ENCODE assay signal across 8 mouse cellular contexts in the genomic region with DNA sequence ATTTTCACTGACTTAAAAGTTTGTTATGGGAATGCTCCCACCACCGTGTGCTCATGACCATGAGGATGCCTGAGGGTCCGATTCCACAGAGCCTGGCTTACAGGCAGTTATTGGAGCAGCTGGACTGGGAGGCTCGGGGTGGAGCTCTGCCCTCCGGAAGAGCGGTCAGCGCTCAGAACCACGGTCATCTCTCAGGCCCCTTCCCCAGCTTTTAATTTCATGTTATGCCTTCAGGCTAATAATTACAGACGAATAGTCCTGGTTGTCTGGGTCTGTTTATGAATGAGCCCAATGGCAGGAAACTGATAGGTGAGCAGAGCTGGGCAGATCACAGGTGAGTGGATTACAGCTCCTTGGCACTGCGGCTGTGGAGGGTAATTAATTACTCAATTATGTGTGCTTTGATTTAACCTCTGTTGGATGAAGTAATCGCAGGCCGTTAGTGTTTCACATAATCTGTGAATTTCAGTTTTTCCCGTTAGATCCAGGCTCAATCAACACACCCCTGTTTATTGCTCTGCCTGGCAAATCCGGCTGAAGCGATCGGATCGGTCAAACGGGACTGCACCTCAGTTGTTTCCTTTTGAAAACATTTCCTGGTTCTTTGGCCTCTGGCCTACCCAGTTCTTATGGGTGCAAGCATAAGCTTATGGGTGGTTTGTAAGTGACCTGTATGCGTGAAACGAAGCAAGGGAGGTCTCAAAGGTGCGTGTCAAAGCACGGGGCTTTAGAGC. TPM values are rescaled to one million over a fixed set of nuclear protein-coding genes. Genes with fewer than 3 reads are reported as not detected.
DNase-seq lines count a peak whose midpoint lies in the region; ATAC-seq and TF ChIP-seq lines count a peak whose summit lies in the region.

No protein-coding gene starts in this region.

- peak overlapping the region; percentile 79 for H3K4me2 ChIP-seq in kidney, embryonic 14.5 days (replicated peaks; ENCODE audit: low read depth, low read length)
- H3K4me2 ChIP-seq in hindbrain, postnatal 0 days (ENCODE audit: low read depth, low read length): peak overlapping the region; percentile 95
- peak overlapping the region; percentile 74 for H3K4me2 ChIP-seq in midbrain, embryonic 11.5 days

- ATAC-seq in kidney, embryonic 14.5 days (ENCODE audit: low FRiP score, low TSS enrichment): peak; percentile 68; the same call in 1 of the 2 replicates
- 0 out of 2 replicates have a peak, but pooled peaks have one; percentile 13 for ATAC-seq in hindbrain, postnatal 0 days
- peak; percentile 31; the same call in 1 of the 2 replicates for ATAC-seq in midbrain, embryonic 11.5 days (ENCODE audit: low FRiP score)
- ATAC-seq in frontal cortex, adult (ENCODE audit: low TSS enrichment): no peak
- no peak for ATAC-seq in megakaryocyte progenitor cell, adult 5-6 weeks (replicated peaks; ENCODE audit: poor library complexity)
- no peak for ATAC-seq in CD4-positive, CD25-positive, alpha-beta regulatory T cell, adult 4 months

- H3K27ac ChIP-seq in kidney, embryonic 14.5 days (ENCODE audit: low read depth, low read length): peak overlapping the region; percentile 100; the same call in 1 of the 2 replicates
- H3K27ac ChIP-seq in hindbrain, postnatal 0 days: peak overlapping the region; percentile 99
- H3K27ac ChIP-seq in midbrain, embryonic 11.5 days (ENCODE audit: low read depth, low read length): peak overlapping the region; percentile 33; the same call in 1 of the 2 replicates

- 4% methylated on average over 21 of the region's 21 CpGs for WGBS in kidney, embryonic 14.5 days
- WGBS in hindbrain, postnatal 0 days: 6% methylated on average over 21 of the region's 21 CpGs
- WGBS in midbrain, embryonic 11.5 days: 12% methylated on average over 21 of the region's 21 CpGs

- TF ChIP-seq CTCF in hindbrain, postnatal 0 days (IDR thresholded peaks at IDR 0.05; ENCODE audit: low read depth): no peak

- H3K36me3 ChIP-seq in kidney, embryonic 14.5 days (ENCODE audit: control insufficient read depth, insufficient read depth, low read length): no peaks in the 10 kb centered on the region; the same call in 1 of the 2 replicates
- no peaks in the 10 kb centered on the region for H3K36me3 ChIP-seq in hindbrain, postnatal 0 days (ENCODE audit: insufficient read depth, low read length)
- H3K36me3 ChIP-seq in midbrain, embryonic 11.5 days (ENCODE audit: control insufficient read depth, insufficient read depth, low read length): no peaks in the 10 kb centered on the region

- peak overlapping the region; percentile 83 for H3K4me3 ChIP-seq in kidney, embryonic 14.5 days (ENCODE audit: low read length)
- peak overlapping the region; percentile 98 for H3K4me3 ChIP-seq in hindbrain, postnatal 0 days (ENCODE audit: low read length)
- peak overlapping the region; percentile 65 for H3K4me3 ChIP-seq in midbrain, embryonic 11.5 days (ENCODE audit: low read depth, low read length)

- no peak for DNase-seq in kidney, adult 11 months
- peak; percentile 22 for DNase-seq in embryo, embryonic 11.5 days (ENCODE audit: low read depth, low spot score)
- DNase-seq in hindbrain, postnatal 0 days (ENCODE audit: low spot score): peak; percentile 51
- DNase-seq in midbrain, embryonic 11.5 days (ENCODE audit: low spot score, missing footprints): peak; percentile 93

- no peaks in the 10 kb centered on the region for H3K27me3 ChIP-seq in kidney, embryonic 14.5 days (ENCODE audit: control insufficient read depth, insufficient read depth, low read length)
- H3K27me3 ChIP-seq in hindbrain, postnatal 0 days (ENCODE audit: insufficient read depth, low read length): no peaks in the 10 kb centered on the region
- no peaks in the 10 kb centered on the region for H3K27me3 ChIP-seq in midbrain, embryonic 11.5 days (ENCODE audit: control insufficient read depth, insufficient read depth, low read length)

- peaks cover 15% of the 10 kb centered on the region; the same call in 1 of the 2 replicates for H3K4me1 ChIP-seq in kidney, embryonic 14.5 days (ENCODE audit: control insufficient read depth, insufficient read depth, low read length)
- peaks cover 14% of the 10 kb centered on the region; the same call in 1 of the 2 replicates for H3K4me1 ChIP-seq in hindbrain, postnatal 0 days (ENCODE audit: insufficient read depth, low read length)
- peaks cover 20% of the 10 kb centered on the region for H3K4me1 ChIP-seq in midbrain, embryonic 11.5 days (ENCODE audit: control insufficient read depth, insufficient read depth, low read length)

- peak overlapping the region; percentile 99 for H3K9ac ChIP-seq in kidney, embryonic 14.5 days (ENCODE audit: low read depth, low read length)
- H3K9ac ChIP-seq in hindbrain, postnatal 0 days (replicated peaks; ENCODE audit: low read length): peak overlapping the region; percentile 58
- H3K9ac ChIP-seq in midbrain, embryonic 11.5 days (ENCODE audit: low read length): peak overlapping the region; percentile 96

- no peaks in the 10 kb centered on the region for H3K9me3 ChIP-seq in kidney, embryonic 14.5 days (ENCODE audit: control insufficient read depth, low read length)
- no peaks in the 10 kb centered on the region for H3K9me3 ChIP-seq in hindbrain, postnatal 0 days (ENCODE audit: low read length)
- H3K9me3 ChIP-seq in midbrain, embryonic 11.5 days (ENCODE audit: control insufficient read depth, low read length): no peaks in the 10 kb centered on the region

RNA-seq across cellular contexts. Expression of gene Zbed3, which starts 3.4 kb away (rescaled TPM):
- 73.0 and 90.4 TPM in 2 replicates for polyA plus RNA-seq in kidney, embryonic 14.5 days (2014; fragmentation: Nextera tagmentation; extraction: Ambion mirVana)
- 20.5 and 24.1 TPM in 2 replicates for total RNA-seq in hindbrain, postnatal 0 days (2014; rRNA removed)
- polyA plus RNA-seq in hindbrain, postnatal 0 days (2015; fragmentation: Nextera tagmentation; extraction: Ambion mirVana): 34.3 and 38.2 TPM in 2 replicates
- 45.7 and 48.5 TPM in 2 replicates for polyA plus RNA-seq in midbrain, embryonic 11.5 days (2014; fragmentation: Nextera tagmentation; extraction: Ambion mirVana)
- total RNA-seq in megakaryocyte progenitor cell, adult 5-6 weeks (2015): 37.9 and 45.4 TPM in 2 replicates
- 7.9 and 8.5 TPM in 2 replicates for total RNA-seq in megakaryocyte progenitor cell, adult 5-6 weeks (2017)
- polyA plus RNA-seq in CD4-positive, CD25-positive, alpha-beta regulatory T cell, adult 4 months (2017; shearing (Covaris generic)): 1 to 10 TPM in 1 of 2 experiments, under 1 TPM in 1; 0.62 to 1.1 TPM

RNA-seq across cellular contexts. Expression of gene Aggf1, which starts 48.4 kb away (rescaled TPM):
- polyA plus RNA-seq in kidney, embryonic 14.5 days (2014; fragmentation: Nextera tagmentation; extraction: Ambion mirVana): 33.4 and 40.2 TPM in 2 replicates
- total RNA-seq in hindbrain, postnatal 0 days (2014; rRNA removed): 23.7 and 28.4 TPM in 2 replicates
- 29.1 and 30.4 TPM in 2 replicates for polyA plus RNA-seq in hindbrain, postnatal 0 days (2015; fragmentation: Nextera tagmentation; extraction: Ambion mirVana)
- 55.1 and 56.5 TPM in 2 replicates for polyA plus RNA-seq in midbrain, embryonic 11.5 days (2014; fragmentation: Nextera tagmentation; extraction: Ambion mirVana)
- 31.9 and 34.5 TPM in 2 replicates for total RNA-seq in megakaryocyte progenitor cell, adult 5-6 weeks (2015)
- total RNA-seq in megakaryocyte progenitor cell, adult 5-6 weeks (2017): 49.5 and 57.0 TPM in 2 replicates
- polyA plus RNA-seq in CD4-positive, CD25-positive, alpha-beta regulatory T cell, adult 4 months (2017; shearing (Covaris generic)): 10 to 100 TPM in 1 of 2 experiments, 1 to 10 TPM in 1; 9.9 to 13.6 TPM

Comparison
In these comparisons a context has a peak if more than half of its experiments do, and no peak if none do; other contexts are left out.
1. ATAC-seq: peak in kidney, embryonic 14.5 days (single experiment), hindbrain, postnatal 0 days (single experiment) and midbrain, embryonic 11.5 days (single experiment); none in frontal cortex, adult (single experiment), megakaryocyte progenitor cell, adult 5-6 weeks (single experiment) and CD4-positive, CD25-positive, alpha-beta regulatory T cell, adult 4 months (single experiment).
2. H3K27ac ChIP-seq: peak in every context shown above with its lines; median percentile 100 in kidney, embryonic 14.5 days; 99 in hindbrain, postnatal 0 days; 33 in midbrain, embryonic 11.5 days.
3. RNA of gene Zbed3, which starts 3.4 kb away (polyA plus RNA-seq): 73.0 to 90.4 TPM in kidney, embryonic 14.5 days, 45.7 to 48.5 TPM in midbrain, embryonic 11.5 days and 34.3 to 38.2 TPM in hindbrain, postnatal 0 days; 0.62 to 1.1 TPM in CD4-positive, CD25-positive, alpha-beta regulatory T cell, adult 4 months; every median in the first group is over 10 times any median in the second.
4. Peak in every context shown above with its lines, with median percentiles within 50 percentile points of each other: H3K4me2 ChIP-seq, H3K4me3 ChIP-seq and H3K9ac ChIP-seq.